ENCODE assay signal across 14 mouse cellular contexts in genomic region chr9:113941103-113941805, GRCm38 (mm10). TPM values are rescaled to one million over a fixed set of nuclear protein-coding genes. Genes with fewer than 3 reads are reported as not detected.
DNase-seq lines count a peak whose midpoint lies in the region; ATAC-seq lines count a peak whose summit lies in the region.
"Had no signal": no experiment of that assay in that cellular context is flagged by ENCODE, and none has a peak within 500 bp of the region (broad histone marks: within the 10 kb centered on the region; RNA-seq: fewer than 3 reads in every experiment).

No protein-coding gene starts in this region.

- H3K27ac ChIP-seq in heart, embryonic 12.5 days (ENCODE audit: poor library complexity, severe bottlenecking), result no peak overlapping the region
- H3K27ac ChIP-seq in liver, embryonic 11.5 days (ENCODE audit: low read depth, low read length), result peak overlapping the region; percentile 70
- H3K27ac ChIP-seq: embryonic facial prominence, embryonic 15.5 days; heart, embryonic 13.5 days; hindbrain, embryonic 12.5 days had no signal

- peaks cover 14% of the 10 kb centered on the region for H3K36me3 ChIP-seq in heart, embryonic 12.5 days
- peaks cover 7% of the 10 kb centered on the region for H3K36me3 ChIP-seq in liver, embryonic 11.5 days (ENCODE audit: control insufficient read depth, insufficient read depth, low read length)

- no peak for DNase-seq in heart, adult 18-20 months
- peak; percentile 66 for DNase-seq in c-Kit-positive CD71-positive TER-119-positive erythroid progenitor cells, embryonic 14.5 days (ENCODE audit: low spot score)
- DNase-seq in liver, embryonic 11.5 days (ENCODE audit: low spot score), result no peak
- DNase-seq in adrenal gland, adult 18-20 months (ENCODE audit: low spot score in 2 of 2), result no peak
- DNase-seq in right cerebral cortex, postnatal 10 days (ENCODE audit: low spot score in 2 of 2), result no peak
- no peak for DNase-seq in kidney, postnatal 36 days
- DNase-seq: cerebellum, postnatal 36 days; kidney, adult 18-20 months; thymus, postnatal 36 days had no signal

- no peak overlapping the region for H3K9ac ChIP-seq in heart, embryonic 12.5 days
- no peak overlapping the region; the same call in 1 of the 2 replicates for H3K9ac ChIP-seq in liver, embryonic 11.5 days (ENCODE audit: low read depth, low read length)
- H3K9ac ChIP-seq: embryonic facial prominence, embryonic 15.5 days; heart, embryonic 13.5 days; hindbrain, embryonic 12.5 days had no signal

- peak; percentile 65; the same call in 1 of the 2 replicates for ATAC-seq in heart, embryonic 12.5 days (ENCODE audit: insufficient number of reproducible peaks, low FRiP score)
- ATAC-seq in liver, embryonic 11.5 days (replicated peaks; ENCODE audit: low FRiP score), result peak; percentile 90
- ATAC-seq in neutrophil, adult 5-6 weeks (ENCODE audit: extremely low read depth, insufficient number of reproducible peaks, low FRiP score, poor library complexity, severe bottlenecking), result peak; percentile 86; the same call in 1 of the 2 replicates

- no peak overlapping the region for H3K4me3 ChIP-seq in heart, embryonic 12.5 days
- H3K4me3 ChIP-seq in liver, embryonic 11.5 days (ENCODE audit: low read depth, low read length), result no peak overlapping the region
- H3K4me3 ChIP-seq: embryonic facial prominence, embryonic 15.5 days; heart, embryonic 13.5 days; hindbrain, embryonic 12.5 days had no signal

- H3K4me1 ChIP-seq in heart, embryonic 12.5 days (replicated peaks), result peaks cover 33% of the 10 kb centered on the region
- peaks cover 38% of the 10 kb centered on the region for H3K4me1 ChIP-seq in liver, embryonic 11.5 days (replicated peaks; ENCODE audit: control insufficient read depth, insufficient read depth, low read length)
- H3K4me1 ChIP-seq: hindbrain, embryonic 12.5 days had no signal

- no peaks in the 10 kb centered on the region for H3K9me3 ChIP-seq in heart, embryonic 12.5 days (replicated peaks)
- H3K9me3 ChIP-seq in liver, embryonic 11.5 days (ENCODE audit: control insufficient read depth, low read length), result no peaks in the 10 kb centered on the region
- H3K9me3 ChIP-seq: embryonic facial prominence, embryonic 15.5 days; heart, embryonic 13.5 days; hindbrain, embryonic 12.5 days had no signal

- H3K4me2 ChIP-seq in heart, embryonic 12.5 days, result no peak overlapping the region
- H3K4me2 ChIP-seq in liver, embryonic 11.5 days, result peak overlapping the region; percentile 58
- H3K4me2 ChIP-seq: embryonic facial prominence, embryonic 15.5 days; heart, embryonic 13.5 days; hindbrain, embryonic 12.5 days had no signal

- no peaks in the 10 kb centered on the region for H3K27me3 ChIP-seq in heart, embryonic 12.5 days (replicated peaks)
- H3K27me3 ChIP-seq in liver, embryonic 11.5 days (replicated peaks; ENCODE audit: control insufficient read depth, insufficient read depth, low read length), result no peaks in the 10 kb centered on the region
- H3K27me3 ChIP-seq: embryonic facial prominence, embryonic 15.5 days; heart, embryonic 13.5 days; hindbrain, embryonic 12.5 days had no signal

- 89% methylated on average over 3 of the region's 3 CpGs for WGBS in heart, embryonic 12.5 days
- 66% methylated on average over 3 of the region's 3 CpGs for WGBS in liver, embryonic 11.5 days

RNA-seq across cellular contexts. Expression of gene Ubp1, which starts 10.5 kb away (rescaled TPM):
- 33.6 and 34.3 TPM in 2 replicates for polyA plus RNA-seq in heart, embryonic 12.5 days (2016; fragmentation: Nextera tagmentation; extraction: Ambion mirVana)
- 10 to 100 TPM; 21.8 to 23.4 TPM for total RNA-seq in heart, adult 18-20 months (2021)
- 57.4 and 58.5 TPM in 2 replicates for polyA plus RNA-seq in liver, embryonic 11.5 days (2014; fragmentation: Nextera tagmentation; extraction: Ambion mirVana)
- 155 and 166 TPM in 2 replicates for total RNA-seq in neutrophil, adult 5-6 weeks (2017)
- total RNA-seq in adrenal gland, adult 18-20 months (2021), result 10 to 100 TPM; 47.0 to 65.1 TPM
